ENCODE assay signal across 8 mouse cellular contexts in the genomic region with DNA sequence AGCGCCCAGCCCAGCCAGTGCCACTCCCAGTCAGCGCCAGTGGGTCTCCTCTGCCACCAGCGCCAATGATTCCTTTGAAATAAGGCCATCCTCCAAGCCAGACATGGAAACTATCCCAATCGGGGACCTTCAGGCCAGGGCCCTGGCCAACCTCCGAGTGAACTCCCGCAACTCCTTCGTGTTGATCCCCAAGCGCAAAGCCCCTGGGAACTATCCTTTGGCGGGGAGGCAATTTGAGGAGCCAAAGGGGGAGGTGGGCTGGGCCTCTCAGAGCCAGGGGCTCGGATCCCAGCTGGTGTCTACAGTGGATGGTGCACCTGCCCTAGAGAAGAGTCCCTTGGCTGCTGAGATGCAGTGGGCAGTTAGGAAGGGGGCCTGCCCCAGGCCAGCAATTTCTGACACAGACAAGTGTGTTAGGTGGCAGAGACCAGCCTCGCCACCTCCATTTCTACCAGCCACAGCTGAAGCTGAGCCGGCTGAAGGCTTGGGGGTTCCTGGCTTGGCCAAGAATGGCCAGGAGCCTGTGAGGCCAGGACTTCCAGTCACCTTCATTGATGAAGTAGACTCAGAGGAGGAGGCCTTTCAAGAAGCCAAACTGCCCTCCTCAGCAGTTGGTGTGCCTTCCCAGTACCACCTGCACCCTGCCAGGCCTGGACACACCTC. TPM values are rescaled to one million over a fixed set of nuclear protein-coding genes. Genes with fewer than 3 reads are reported as not detected.
DNase-seq lines count a peak whose midpoint lies in the region; ATAC-seq lines count a peak whose summit lies in the region.

No protein-coding gene starts in this region.

- H3K36me3 ChIP-seq in kidney, embryonic 16.5 days (ENCODE audit: insufficient read depth, low read length), result 0 out of 2 replicates have a peak, but pooled peaks cover 2% of the 10 kb centered on the region
- peaks cover 11% of the 10 kb centered on the region for H3K36me3 ChIP-seq in hindbrain, embryonic 10.5 days
- peaks cover 7% of the 10 kb centered on the region; the same call in 1 of the 2 replicates for H3K36me3 ChIP-seq in midbrain, embryonic 12.5 days

- peak overlapping the region; percentile 88 for H3K4me3 ChIP-seq in kidney, embryonic 16.5 days (ENCODE audit: low read length)
- peak overlapping the region; percentile 73 for H3K4me3 ChIP-seq in hindbrain, embryonic 10.5 days
- H3K4me3 ChIP-seq in midbrain, embryonic 12.5 days, result peak overlapping the region; percentile 82

- no peaks in the 10 kb centered on the region for H3K27me3 ChIP-seq in kidney, embryonic 16.5 days (ENCODE audit: insufficient read depth, low read length)
- peaks cover 26% of the 10 kb centered on the region for H3K27me3 ChIP-seq in hindbrain, embryonic 10.5 days (ENCODE audit: insufficient read depth, poor library complexity, severe bottlenecking)
- peaks cover 30% of the 10 kb centered on the region for H3K27me3 ChIP-seq in midbrain, embryonic 12.5 days

- peak overlapping the region; percentile 99 for H3K4me2 ChIP-seq in kidney, embryonic 16.5 days (replicated peaks; ENCODE audit: low read depth, low read length)
- H3K4me2 ChIP-seq in midbrain, embryonic 12.5 days (replicated peaks), result peak overlapping the region; percentile 99

- peak overlapping the region; percentile 76 for H3K9ac ChIP-seq in kidney, embryonic 16.5 days (replicated peaks; ENCODE audit: low read length)
- H3K9ac ChIP-seq in midbrain, embryonic 12.5 days (replicated peaks), result peak overlapping the region; percentile 66

- H3K4me1 ChIP-seq in kidney, embryonic 16.5 days (ENCODE audit: insufficient read depth, low read length), result peaks cover 34% of the 10 kb centered on the region
- peaks cover 60% of the 10 kb centered on the region for H3K4me1 ChIP-seq in hindbrain, embryonic 10.5 days (replicated peaks)
- peaks cover 54% of the 10 kb centered on the region for H3K4me1 ChIP-seq in midbrain, embryonic 12.5 days

- ATAC-seq in kidney, embryonic 16.5 days (ENCODE audit: low FRiP score, low TSS enrichment), result no peak
- ATAC-seq in midbrain, embryonic 12.5 days (ENCODE audit: low FRiP score, low read depth), result no peak

- DNase-seq in kidney, adult 8-10 months, result no peak
- DNase-seq in cerebellum, adult 8-10 months, result peak; percentile 49
- DNase-seq in hindbrain, embryonic 10.5 days (ENCODE audit: low spot score), result no peak
- DNase-seq in right cerebral cortex, postnatal 14 days, result no peak
- DNase-seq in layer of hippocampus, adult 11-12 months (ENCODE audit: low spot score), result no peak
- DNase-seq in yolk sac, embryonic 10.5 days (ENCODE audit: low spot score), result no peak

- H3K27ac ChIP-seq in kidney, embryonic 16.5 days (ENCODE audit: low read length), result no peak overlapping the region
- H3K27ac ChIP-seq in hindbrain, embryonic 10.5 days, result 0 out of 2 replicates have a peak overlapping the region, but pooled peaks have one; percentile 74
- H3K27ac ChIP-seq in midbrain, embryonic 12.5 days (replicated peaks), result no peak overlapping the region

- 21% methylated on average over 12 of the region's 12 CpGs for WGBS in kidney, embryonic 16.5 days
- 22% methylated on average over 12 of the region's 12 CpGs for WGBS in hindbrain, embryonic 10.5 days
- WGBS in midbrain, embryonic 12.5 days, result 18% methylated on average over 12 of the region's 12 CpGs

- no peaks in the 10 kb centered on the region for H3K9me3 ChIP-seq in kidney, embryonic 16.5 days (ENCODE audit: low read length)
- no peaks in the 10 kb centered on the region for H3K9me3 ChIP-seq in hindbrain, embryonic 10.5 days
- H3K9me3 ChIP-seq in midbrain, embryonic 12.5 days, result no peaks in the 10 kb centered on the region

RNA-seq across cellular contexts. Expression of a gene that starts 1.3 kb away (rescaled TPM):
- 12.0 and 12.1 TPM in 2 replicates for polyA plus RNA-seq in kidney, embryonic 16.5 days (2015; fragmentation: Nextera tagmentation; extraction: Ambion mirVana)
- 8.1 and 9.5 TPM in 2 replicates for polyA plus RNA-seq in hindbrain, embryonic 10.5 days (2016; fragmentation: Nextera tagmentation; extraction: Ambion mirVana)
- 10.1 and 10.2 TPM in 2 replicates for polyA plus RNA-seq in midbrain, embryonic 12.5 days (2016; fragmentation: Nextera tagmentation; extraction: Ambion mirVana)

RNA-seq across cellular contexts. Expression of a gene that starts 8.5 kb away (rescaled TPM):
- polyA plus RNA-seq in kidney, embryonic 16.5 days (2015; fragmentation: Nextera tagmentation; extraction: Ambion mirVana), result 209 and 211 TPM in 2 replicates
- 248 and 259 TPM in 2 replicates for polyA plus RNA-seq in hindbrain, embryonic 10.5 days (2016; fragmentation: Nextera tagmentation; extraction: Ambion mirVana)
- 210 and 216 TPM in 2 replicates for polyA plus RNA-seq in midbrain, embryonic 12.5 days (2016; fragmentation: Nextera tagmentation; extraction: Ambion mirVana)

RNA-seq across cellular contexts. Expression of a gene that starts 8.5 kb away (rescaled TPM):
- polyA plus RNA-seq in kidney, embryonic 16.5 days (2015; fragmentation: Nextera tagmentation; extraction: Ambion mirVana), result 24.8 and 25.6 TPM in 2 replicates
- polyA plus RNA-seq in hindbrain, embryonic 10.5 days (2016; fragmentation: Nextera tagmentation; extraction: Ambion mirVana), result 18.7 and 20.3 TPM in 2 replicates
- polyA plus RNA-seq in midbrain, embryonic 12.5 days (2016; fragmentation: Nextera tagmentation; extraction: Ambion mirVana), result 20.6 and 23.6 TPM in 2 replicates

RNA-seq across cellular contexts. Expression of a gene that starts 8.5 kb away (rescaled TPM):
- 146 and 152 TPM in 2 replicates for polyA plus RNA-seq in kidney, embryonic 16.5 days (2015; fragmentation: Nextera tagmentation; extraction: Ambion mirVana)
- polyA plus RNA-seq in hindbrain, embryonic 10.5 days (2016; fragmentation: Nextera tagmentation; extraction: Ambion mirVana), result 150 and 156 TPM in 2 replicates
- 143 and 144 TPM in 2 replicates for polyA plus RNA-seq in midbrain, embryonic 12.5 days (2016; fragmentation: Nextera tagmentation; extraction: Ambion mirVana)

RNA-seq across cellular contexts. Expression of a gene that starts 17.1 kb away (rescaled TPM):
- 6.1 and 7.0 TPM in 2 replicates for polyA plus RNA-seq in kidney, embryonic 16.5 days (2015; fragmentation: Nextera tagmentation; extraction: Ambion mirVana)
- polyA plus RNA-seq in hindbrain, embryonic 10.5 days (2016; fragmentation: Nextera tagmentation; extraction: Ambion mirVana), result 5.7 and 6.2 TPM in 2 replicates
- 5.1 and 5.2 TPM in 2 replicates for polyA plus RNA-seq in midbrain, embryonic 12.5 days (2016; fragmentation: Nextera tagmentation; extraction: Ambion mirVana)
